Mouse (Mus musculus) layer of hippocampus, adult 9-11 months (tissue): ENCODE results near the gene Cnih4.
A peak's percentile ranks its signal among the peaks of the same experiment; 100 is the strongest.

ENCODE experiments used
- DNase-seq: peaks from one replicate; pipeline ENCODE4 v3.0.0; 2022

The Cnih4 gene

GRCm38 (mm10) chr1:181211920-181212633, 67.6 kb downstream of the Cnih4 start, which contains the start of gene Wdr26:
Gene Wdr26 (minus strand): TSS chr1:181212001.
- peak; percentile 89 for DNase-seq

GRCm38 (mm10) chr1:181214296-181215035, 70.0 kb downstream of the Cnih4 start:
- no peak for DNase-seq

GRCm38 (mm10) chr1:181216315-181216714, 71.8 kb downstream of the Cnih4 start:
- no peak for DNase-seq
